Mouse (Mus musculus): Measurements from ENCODE around the gene Rpl23a. TPM values are rescaled to one million over a fixed set of nuclear protein-coding genes. Genes with fewer than 3 reads are reported as not detected.

Gene Rpl23a
- total and polyA plus RNA-seq, 3 experiments, result 2,892 to 4,112 TPM; not detected in 1

DNA sequence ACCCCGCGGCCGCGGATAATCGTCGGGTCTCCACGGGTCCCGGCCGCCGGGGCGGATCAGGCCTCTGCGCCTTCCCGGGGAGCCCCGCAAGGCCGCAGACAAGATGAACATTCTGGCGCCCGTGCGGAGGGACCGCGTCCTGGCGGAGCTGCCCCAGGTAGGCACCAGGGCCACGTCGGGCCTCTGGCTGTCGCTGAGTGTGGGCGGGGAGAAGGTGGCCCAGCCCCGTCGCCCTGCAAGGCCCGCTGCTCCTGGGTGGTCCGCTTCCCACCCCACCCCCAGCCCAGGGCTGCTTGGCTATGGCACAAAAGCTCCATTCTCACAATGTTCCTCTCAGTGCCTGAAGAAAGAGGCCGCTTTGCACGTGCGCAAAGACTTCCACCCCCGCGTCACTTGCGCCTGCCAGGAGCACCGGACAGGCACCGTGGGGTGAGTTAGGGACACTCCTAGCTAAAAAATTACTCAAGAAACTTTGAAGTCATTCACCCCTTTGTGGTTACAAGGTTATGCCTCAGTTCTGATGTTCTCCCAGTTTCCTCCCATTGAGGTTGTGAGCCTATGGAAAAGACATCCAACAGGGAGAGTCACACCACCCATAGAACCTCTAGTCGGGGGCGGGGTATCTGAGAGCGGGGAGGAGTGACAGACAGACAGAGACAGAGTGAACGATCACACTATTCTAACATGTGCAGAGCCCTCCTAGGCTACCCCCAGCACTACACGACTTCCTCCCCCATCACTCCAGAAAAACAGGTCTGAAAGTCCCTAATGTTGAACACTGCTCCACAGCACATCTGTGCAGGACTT lies 6.1 kb upstream of the Rpl23a start (continued):
- no peak for TF ChIP-seq USF2 (IDR thresholded peaks at IDR 0.05; ENCODE audit: borderline replicate concordance in 1 of 2, insufficient read depth in 1 of 2, low read depth in 1 of 2, low read length in 2 of 2)
- TF ChIP-seq POLR2A (IDR thresholded peaks at IDR 0.05; ENCODE audit: control insufficient read depth in 1 of 2, insufficient read depth in 1 of 2, low read depth in 1 of 2, low read length in 2 of 2, poor library complexity in 1 of 2), result peak in 1 of 2 experiments; percentile 38; a peak in 1 of 4 replicates
- 0 out of 2 replicates have a peak, but pooled peaks have one; percentile 2 for TF ChIP-seq ETS1 (IDR thresholded peaks at IDR 0.05; ENCODE audit: low read depth, low read length)
- TF ChIP-seq ZNF384 (IDR thresholded peaks at IDR 0.05; ENCODE audit: low read depth, low read length), result no peak
- peak; percentile 71 for TF ChIP-seq NRF1 (IDR thresholded peaks at IDR 0.05; ENCODE audit: insufficient read depth, low read depth, low read length, poor library complexity, severe bottlenecking)
- peak; percentile 52; the same call in 1 of the 2 replicates for TF ChIP-seq ZMIZ1 (IDR thresholded peaks at IDR 0.05; ENCODE audit: low read depth, low read length)
- peak; percentile 5; the same call in 1 of the 2 replicates for TF ChIP-seq HCFC1 (IDR thresholded peaks at IDR 0.05; ENCODE audit: low read depth, low read length)
- peak; percentile 37; the same call in 1 of the 2 replicates for TF ChIP-seq CHD1 (IDR thresholded peaks at IDR 0.05; ENCODE audit: low read depth, low read length)
- TF ChIP-seq MEF2A (IDR thresholded peaks at IDR 0.05; ENCODE audit: extremely low read depth, insufficient replicate concordance, low read depth, low read length, poor library complexity, severe bottlenecking), result no peak
- no peak for TF ChIP-seq POLR2AphosphoS2 (IDR thresholded peaks at IDR 0.05; ENCODE audit: low read length)

DNA sequence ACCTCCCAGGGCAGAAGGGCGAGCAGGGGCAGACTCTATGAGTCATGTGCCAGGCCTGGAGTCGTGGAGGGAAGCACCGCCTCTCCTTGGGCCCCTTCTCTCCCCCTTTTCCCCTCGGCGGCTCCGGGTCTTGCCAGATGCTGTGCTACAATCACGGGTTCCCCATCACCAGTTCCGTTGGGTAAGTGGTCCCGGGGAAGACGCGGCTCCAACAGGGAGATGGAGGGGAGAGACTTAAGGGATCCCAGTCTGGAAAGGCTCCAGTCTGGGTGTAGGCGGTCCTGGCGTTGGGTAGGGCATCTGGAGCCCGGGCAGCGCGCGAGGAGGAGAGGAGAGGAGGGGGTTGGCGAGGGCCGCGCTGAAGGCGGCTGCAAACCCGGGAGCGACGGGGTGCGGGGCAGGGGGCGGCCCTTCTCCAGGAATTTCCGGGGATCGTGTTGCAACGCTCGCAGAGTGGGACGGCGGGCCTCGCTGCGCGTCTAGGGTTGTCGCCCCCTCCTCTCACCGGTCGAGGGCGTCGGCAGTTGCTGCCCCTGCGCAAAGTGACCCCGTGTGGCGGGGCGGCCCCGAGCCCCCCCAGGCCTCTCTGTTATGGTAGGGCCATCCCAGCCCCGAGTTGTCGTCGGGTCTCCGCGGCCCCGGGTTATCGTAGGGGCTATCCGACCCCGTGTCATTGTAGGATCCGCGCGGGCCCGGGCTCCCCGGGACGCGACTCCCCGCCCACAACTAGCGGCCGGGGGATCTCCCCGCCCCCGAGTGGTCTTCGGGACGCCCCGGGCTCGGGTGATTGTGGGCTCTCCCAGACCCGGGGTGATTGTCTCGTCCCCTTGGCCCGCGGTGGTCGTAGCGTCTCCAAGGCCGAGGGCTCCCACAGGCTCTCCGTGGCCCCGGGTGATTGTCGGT lies 5.2 kb upstream of the Rpl23a start, which contains the start of gene Rab34:
Gene Rab34 (plus strand): TSS at position 100 of the 903 bp plus-strand sequence.
- no peaks in the 10 kb centered on the region for H3K9me3 ChIP-seq (replicated peaks; ENCODE audit: insufficient read depth, low read length)
- H3K79me2 ChIP-seq (ENCODE audit: control insufficient read depth, insufficient read depth, low read length, poor library complexity), result peaks cover 9% of the 10 kb centered on the region; the same call in 1 of the 2 replicates
- H3K36me3 ChIP-seq (ENCODE audit: control insufficient read depth in 1 of 2, insufficient read depth in 2 of 2, low read length in 2 of 2), result peaks cover 0 to 6% of the 10 kb centered on the region in 2 experiments; a peak in 3 of 4 replicates
- peak within 1 kb of the TSS; percentile 88 for H3K9ac ChIP-seq (ENCODE audit: control insufficient read depth, low read depth, low read length, poor library complexity, severe bottlenecking)
- no peak for TF ChIP-seq ZKSCAN1 (IDR thresholded peaks at IDR 0.05; ENCODE audit: low read depth, low read length)
- no peak for TF ChIP-seq ZNF384 (IDR thresholded peaks at IDR 0.05; ENCODE audit: low read depth, low read length)
- TF ChIP-seq EP300 (IDR thresholded peaks at IDR 0.05; ENCODE audit: low read depth in 1 of 2, low read length in 2 of 2), result no peak
- no peak for TF ChIP-seq RAD21 (IDR thresholded peaks at IDR 0.05; ENCODE audit: low read depth, low read length)
- TF ChIP-seq KAT2A (conservative IDR thresholded peaks at IDR 0.05; ENCODE audit: low read depth, low read length), result no peak
- 0 out of 2 replicates have a peak, but pooled peaks have one; percentile 42 for TF ChIP-seq USF1 (IDR thresholded peaks at IDR 0.05; ENCODE audit: low read depth, low read length)
- no peak for TF ChIP-seq TBP (IDR thresholded peaks at IDR 0.05; ENCODE audit: low read depth, low read length)
- no peak for TF ChIP-seq ELF1 (IDR thresholded peaks at IDR 0.05; ENCODE audit: low read depth, low read length)
- TF ChIP-seq POLR2AphosphoS5 (IDR thresholded peaks at IDR 0.05; ENCODE audit: borderline replicate concordance, low read depth, low read length), result no peak
- peak; percentile 15; the same call in 1 of the 2 replicates for TF ChIP-seq NRF1 (IDR thresholded peaks at IDR 0.05; ENCODE audit: insufficient read depth, low read depth, low read length, poor library complexity, severe bottlenecking)
- no peak for TF ChIP-seq ETS1 (IDR thresholded peaks at IDR 0.05; ENCODE audit: low read depth, low read length)
- no peak for TF ChIP-seq USF2 (IDR thresholded peaks at IDR 0.05; ENCODE audit: borderline replicate concordance in 1 of 2, insufficient read depth in 1 of 2, low read depth in 1 of 2, low read length in 2 of 2)
- no peak; the same call in 1 of the 2 replicates for TF ChIP-seq MXI1 (IDR thresholded peaks at IDR 0.05; ENCODE audit: low read depth, low read length)
- TF ChIP-seq MAZ (IDR thresholded peaks at IDR 0.05; ENCODE audit: low read depth, low read length), result peak; percentile 34; the same call in 1 of the 2 replicates
- no peak for TF ChIP-seq ZMIZ1 (IDR thresholded peaks at IDR 0.05; ENCODE audit: low read depth, low read length)
- TF ChIP-seq MYB (IDR thresholded peaks at IDR 0.05; ENCODE audit: low read depth, low read length), result no peak
- no peak for TF ChIP-seq MAFK (IDR thresholded peaks at IDR 0.05; ENCODE audit: borderline replicate concordance, low read depth, low read length)
- TF ChIP-seq NELFE (IDR thresholded peaks at IDR 0.05; ENCODE audit: low read depth, low read length), result peak; percentile 14; the same call in 1 of the 2 replicates
- no peak for TF ChIP-seq SMC3 (IDR thresholded peaks at IDR 0.05; ENCODE audit: low read depth, low read length)
- peak in 1 of 2 experiments; percentile 12; a peak in 1 of 4 replicates for TF ChIP-seq POLR2A (IDR thresholded peaks at IDR 0.05; ENCODE audit: control insufficient read depth in 1 of 2, insufficient read depth in 1 of 2, low read depth in 1 of 2, low read length in 2 of 2, poor library complexity in 1 of 2)
- no peak for TF ChIP-seq BHLHE40 (IDR thresholded peaks at IDR 0.05; ENCODE audit: borderline replicate concordance, low read depth, low read length)
- TF ChIP-seq HCFC1 (IDR thresholded peaks at IDR 0.05; ENCODE audit: low read depth, low read length), result no peak; the same call in 1 of the 2 replicates
- no peak for TF ChIP-seq JUND (IDR thresholded peaks at IDR 0.05; ENCODE audit: low read depth, low read length)
- no peak within 1 kb of the TSS for H3K27ac ChIP-seq (ENCODE audit: control insufficient read depth, low read depth, low read length)
- peak within 1 kb of the TSS; percentile 72 to 73 for H3K4me3 ChIP-seq (ENCODE audit: control insufficient read depth in 1 of 2, insufficient read depth in 1 of 2, low read depth in 2 of 2, low read length in 2 of 2)
- peak; percentile 57 for DNase-seq (ENCODE audit: low read depth, low spot score)
- H3K27me3 ChIP-seq (ENCODE audit: control insufficient read depth in 1 of 2, insufficient read depth in 2 of 2, low read length in 2 of 2), result peaks cover 0 to 6% of the 10 kb centered on the region in 2 experiments; a peak in 1 of 4 replicates
- peaks cover 0 to 12% of the 10 kb centered on the region in 2 experiments; a peak in 2 of 4 replicates for H3K4me1 ChIP-seq (ENCODE audit: control insufficient read depth in 1 of 2, insufficient read depth in 2 of 2, low read length in 2 of 2)
